Mouse (Mus musculus): ENCODE measurements at regions not wholly inside any gene's neighbourhood (a gene's known extent, or its start where the extent isn't known, plus 50 kb on each side); places are given as distances from the start of the nearest gene placed in this dataset.

DNA sequence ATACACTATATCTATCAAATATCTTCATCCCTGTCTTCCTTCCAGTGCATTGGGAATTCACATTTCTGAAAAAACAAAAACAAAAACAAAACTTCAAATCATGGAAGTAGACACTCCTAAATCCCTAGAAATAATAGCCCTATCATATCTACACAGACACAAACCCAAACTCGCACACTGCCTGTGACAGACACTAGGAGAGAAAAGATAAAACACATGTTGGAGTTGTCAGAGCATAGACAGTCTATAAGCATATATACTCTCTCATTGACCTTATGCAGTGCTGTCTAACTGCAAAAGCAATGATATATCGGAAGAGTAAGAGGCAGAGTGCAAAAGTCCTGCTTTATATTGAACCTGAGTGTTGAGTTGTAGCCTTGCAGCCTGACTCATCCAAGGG lies 3386.0 kb upstream of the Gm7489 start:
- no peak overlapping the region for H3K27ac ChIP-seq
- H3K36me3 ChIP-seq, result no peaks in the 10 kb centered on the region
- ATAC-seq, result no peak
- H3K4me1 ChIP-seq (replicated peaks), result no peaks in the 10 kb centered on the region
- no peak overlapping the region for H3K4me2 ChIP-seq (replicated peaks)
- no peaks in the 10 kb centered on the region for H3K27me3 ChIP-seq (replicated peaks)
- no peak overlapping the region for H3K9ac ChIP-seq
- no peak overlapping the region for H3K4me3 ChIP-seq (replicated peaks)
- no peaks in the 10 kb centered on the region for H3K9me3 ChIP-seq
- WGBS, result 76% methylated on average over 2 of the region's 2 CpGs

- H3K9ac ChIP-seq, result no peak overlapping the region
- no peak overlapping the region for H3K27ac ChIP-seq
- H3K9me3 ChIP-seq, result no peaks in the 10 kb centered on the region
- no peak overlapping the region for H3K4me2 ChIP-seq (replicated peaks)
- no peak for ATAC-seq
- no peaks in the 10 kb centered on the region for H3K27me3 ChIP-seq (replicated peaks)
- H3K36me3 ChIP-seq, result no peaks in the 10 kb centered on the region
- 57% methylated on average over 3 of the region's 3 CpGs for WGBS
- no peak overlapping the region for H3K4me3 ChIP-seq (replicated peaks)
- H3K4me1 ChIP-seq (replicated peaks), result no peaks in the 10 kb centered on the region
Observed at GRCm38 (mm10) chr15:50507999-50508624, 3376.6 kb upstream of the Gm7489 start.

DNA sequence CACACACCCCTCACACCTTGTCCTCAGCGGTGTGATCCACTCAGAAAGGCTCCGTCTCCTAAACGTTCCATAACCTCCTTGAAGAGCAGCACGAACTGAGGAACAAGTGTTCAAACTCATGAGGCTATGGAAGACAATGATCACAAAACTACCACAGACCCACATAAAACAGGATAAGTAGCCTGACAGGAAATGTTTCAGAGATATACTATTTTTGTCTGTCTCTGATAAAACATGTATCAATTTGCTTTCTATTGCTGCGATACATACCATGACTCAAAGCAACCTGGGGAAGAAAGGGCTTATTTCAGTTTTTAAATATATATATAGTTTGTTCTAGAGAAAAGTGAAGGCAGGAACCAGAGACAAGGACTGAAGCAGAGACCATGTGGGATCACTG lies 3371.7 kb upstream of the Gm7489 start:
- Histone ChIP-seq H3K27me3 (replicated peaks) (no peaks in the 10 kb centered on the region), H3K4me2 (replicated peaks) (no peak overlapping the region), H3K4me3 (replicated peaks) (no peak overlapping the region), H3K27ac (no peak overlapping the region), H3K4me1 (replicated peaks) (no peaks in the 10 kb centered on the region), H3K36me3 (no peaks in the 10 kb centered on the region), H3K9me3 (no peaks in the 10 kb centered on the region), H3K9ac (no peak overlapping the region)
- WGBS, result 88% methylated on average over 5 of the region's 5 CpGs
- no peak for ATAC-seq

GRCm38 (mm10) chr15:50524841-50525240 lies 3359.9 kb upstream of the Gm7489 start:
- no peak for ATAC-seq
- no peak overlapping the region for H3K27ac ChIP-seq
- H3K9me3 ChIP-seq, result no peaks in the 10 kb centered on the region
- no peaks in the 10 kb centered on the region for H3K36me3 ChIP-seq
- H3K9ac ChIP-seq, result no peak overlapping the region
- WGBS, result 61% methylated on average over 2 of the region's 2 CpGs
- no peaks in the 10 kb centered on the region for H3K4me1 ChIP-seq (replicated peaks)
- H3K4me3 ChIP-seq (replicated peaks), result no peak overlapping the region
- no peak overlapping the region for H3K4me2 ChIP-seq (replicated peaks)
- H3K27me3 ChIP-seq (replicated peaks), result no peaks in the 10 kb centered on the region

GRCm38 (mm10) chr15:50534490-50534889 lies 3350.2 kb upstream of the Gm7489 start:
- Histone ChIP-seq H3K4me1 (replicated peaks) (no peaks in the 10 kb centered on the region), H3K4me3 (replicated peaks) (no peak overlapping the region), H3K27me3 (replicated peaks) (no peaks in the 10 kb centered on the region), H3K4me2 (replicated peaks) (no peak overlapping the region), H3K36me3 (no peaks in the 10 kb centered on the region), H3K9me3 (no peaks in the 10 kb centered on the region), H3K27ac (no peak overlapping the region), H3K9ac (no peak overlapping the region)
- whole genome bisulfite sequencing, result 85% methylated on average over 1 of the region's 1 CpGs
- ATAC-seq, result no peak

GRCm38 (mm10) chr15:50563611-50564010 lies 3321.1 kb upstream of the Gm7489 start:
- 60% methylated on average over 3 of the region's 3 CpGs for WGBS
- Histone ChIP-seq H3K4me1 (replicated peaks) (no peaks in the 10 kb centered on the region), H3K4me3 (replicated peaks) (no peak overlapping the region), H3K9me3 (no peaks in the 10 kb centered on the region), H3K27ac (no peak overlapping the region), H3K4me2 (replicated peaks) (no peak overlapping the region), H3K9ac (no peak overlapping the region), H3K36me3 (no peaks in the 10 kb centered on the region), H3K27me3 (replicated peaks) (no peaks in the 10 kb centered on the region)
- ATAC-seq, result no peak

DNA sequence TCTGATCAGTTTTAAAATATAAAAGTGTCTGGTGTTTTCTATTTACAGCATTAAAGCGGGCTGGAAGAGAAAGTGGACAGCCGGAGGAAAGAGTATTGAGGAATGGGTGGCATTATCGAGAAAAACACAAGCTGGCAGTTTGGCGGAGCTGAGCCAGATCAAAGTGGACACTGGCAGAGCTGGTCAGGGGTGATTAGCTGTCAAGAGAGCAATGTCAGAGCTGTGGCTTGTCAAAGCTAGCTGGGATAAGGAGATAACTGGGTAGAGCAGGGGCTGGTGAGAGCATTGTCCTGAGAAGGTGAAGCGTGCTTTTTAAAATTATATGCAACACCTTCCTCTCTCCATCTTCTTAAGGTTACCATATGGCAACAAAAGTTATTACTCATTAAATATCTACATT lies 3303.9 kb upstream of the Gm7489 start:
- 90% methylated on average over 5 of the region's 5 CpGs for WGBS
- ATAC-seq, result no peak
- H3K27me3 ChIP-seq (replicated peaks), result no peaks in the 10 kb centered on the region
- no peak overlapping the region for H3K27ac ChIP-seq
- H3K9ac ChIP-seq, result no peak overlapping the region
- no peaks in the 10 kb centered on the region for H3K4me1 ChIP-seq (replicated peaks)
- no peak overlapping the region for H3K4me2 ChIP-seq (replicated peaks)
- no peaks in the 10 kb centered on the region for H3K36me3 ChIP-seq
- no peaks in the 10 kb centered on the region for H3K9me3 ChIP-seq
- no peak overlapping the region for H3K4me3 ChIP-seq (replicated peaks)

DNA sequence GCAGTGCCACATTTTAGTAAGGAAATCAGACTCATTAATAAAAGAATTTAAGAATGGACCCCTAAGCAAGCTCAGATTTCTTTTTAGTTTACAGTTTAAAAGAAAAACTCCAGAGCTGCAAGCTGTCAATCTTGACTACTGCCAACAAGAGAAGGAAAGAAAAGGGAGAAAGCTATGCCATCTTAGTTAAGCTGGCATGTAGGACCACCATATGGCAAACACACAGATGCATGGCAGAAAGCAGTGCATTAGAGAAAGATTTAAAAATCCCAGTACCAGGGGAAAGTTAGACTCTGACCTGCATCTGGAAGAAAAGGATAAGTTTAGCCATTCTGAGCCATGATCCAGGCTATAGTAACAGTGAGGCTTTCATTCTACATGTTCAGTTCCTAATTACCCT lies 3300.8 kb upstream of the Gm7489 start:
- Histone ChIP-seq H3K9me3 (no peaks in the 10 kb centered on the region), H3K4me2 (replicated peaks) (no peak overlapping the region), H3K27ac (no peak overlapping the region), H3K36me3 (no peaks in the 10 kb centered on the region), H3K9ac (no peak overlapping the region), H3K27me3 (replicated peaks) (no peaks in the 10 kb centered on the region), H3K4me1 (replicated peaks) (no peaks in the 10 kb centered on the region), H3K4me3 (replicated peaks) (no peak overlapping the region)
- ATAC-seq, result no peak

DNA sequence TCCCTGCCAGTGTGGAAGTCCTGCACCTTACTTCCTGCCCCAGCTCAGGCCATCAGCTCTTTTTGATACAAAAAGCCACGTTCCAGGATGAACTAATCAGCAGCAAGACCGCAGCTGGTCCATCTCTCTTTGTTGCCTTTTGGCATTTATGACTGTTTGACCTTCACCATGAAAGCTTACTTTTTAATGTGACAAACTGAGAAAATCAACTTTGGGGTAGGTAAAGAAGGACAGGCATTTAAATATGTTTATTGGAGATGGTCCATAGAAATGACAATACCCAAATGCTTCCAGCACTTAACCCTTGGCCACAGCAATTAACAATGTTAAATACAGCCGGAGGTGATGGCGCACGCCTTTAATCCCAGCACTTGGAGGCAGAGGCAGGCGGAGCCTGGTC lies 3299.2 kb upstream of the Gm7489 start:
- no peak overlapping the region for H3K27ac ChIP-seq
- ATAC-seq, result no peak
- no peak overlapping the region for H3K9ac ChIP-seq
- no peak overlapping the region for H3K4me3 ChIP-seq (replicated peaks)
- no peaks in the 10 kb centered on the region for H3K36me3 ChIP-seq
- H3K4me1 ChIP-seq (replicated peaks), result no peaks in the 10 kb centered on the region
- H3K27me3 ChIP-seq (replicated peaks), result no peaks in the 10 kb centered on the region
- no peaks in the 10 kb centered on the region for H3K9me3 ChIP-seq
- H3K4me2 ChIP-seq (replicated peaks), result no peak overlapping the region
- 63% methylated on average over 6 of the region's 6 CpGs for WGBS
